Mouse (Mus musculus): ENCODE measurements around the gene Tmc8. TPM values are rescaled to one million over a fixed set of nuclear protein-coding genes. Genes with fewer than 3 reads are reported as not detected.
"Not testable (repeated sequence)": the region's sequence is repeated elsewhere in the genome, so short reads cannot be mapped to it uniquely, and the experiment has no call there.

The Tmc8 gene
- total RNA-seq, 1 experiment from 2014 or later: 21.6 TPM

- ATAC-seq (ENCODE audit: extremely low read depth, insufficient number of reproducible peaks, low FRiP score, poor library complexity, severe bottlenecking): no peak
Measured at GRCm38 (mm10) chr11:117769683-117770047, 12.2 kb upstream of the Tmc8 start.

- no peak for ATAC-seq (ENCODE audit: extremely low read depth, insufficient number of reproducible peaks, low FRiP score, poor library complexity, severe bottlenecking)
Measured at GRCm38 (mm10) chr11:117770407-117770806, 11.5 kb upstream of the Tmc8 start.

GRCm38 (mm10) chr11:117772352-117772751, 9.5 kb upstream of the Tmc8 start:
- no peak for ATAC-seq (ENCODE audit: extremely low read depth, insufficient number of reproducible peaks, low FRiP score, poor library complexity, severe bottlenecking)

GRCm38 (mm10) chr11:117774925-117775324, 7.0 kb upstream of the Tmc8 start:
- ATAC-seq (ENCODE audit: extremely low read depth, insufficient number of reproducible peaks, low FRiP score, poor library complexity, severe bottlenecking): no peak

- peak; percentile 11; the same call in 1 of the 2 replicates for ATAC-seq (ENCODE audit: extremely low read depth, insufficient number of reproducible peaks, low FRiP score, poor library complexity, severe bottlenecking)
Measured at GRCm38 (mm10) chr11:117775540-117775939, 6.3 kb upstream of the Tmc8 start.

GRCm38 (mm10) chr11:117776085-117776792, 5.6 kb upstream of the Tmc8 start:
- ATAC-seq (ENCODE audit: extremely low read depth, insufficient number of reproducible peaks, low FRiP score, poor library complexity, severe bottlenecking): no peak

GRCm38 (mm10) chr11:117777111-117777510, 4.8 kb upstream of the Tmc8 start:
- ATAC-seq (ENCODE audit: extremely low read depth, insufficient number of reproducible peaks, low FRiP score, poor library complexity, severe bottlenecking): no peak

GRCm38 (mm10) chr11:117778031-117778430, 3.8 kb upstream of the Tmc8 start:
- ATAC-seq (ENCODE audit: extremely low read depth, insufficient number of reproducible peaks, low FRiP score, poor library complexity, severe bottlenecking): no peak

- ATAC-seq (ENCODE audit: extremely low read depth, insufficient number of reproducible peaks, low FRiP score, poor library complexity, severe bottlenecking): 0 out of 2 replicates have a peak, but pooled peaks have one; percentile 1
Measured at GRCm38 (mm10) chr11:117778851-117779433, 2.9 kb upstream of the Tmc8 start.

- peak; percentile 17; the same call in 1 of the 2 replicates for ATAC-seq (ENCODE audit: extremely low read depth, insufficient number of reproducible peaks, low FRiP score, poor library complexity, severe bottlenecking)
Measured at GRCm38 (mm10) chr11:117779434-117780198, 2.3 kb upstream of the Tmc8 start.

GRCm38 (mm10) chr11:117780199-117780515, 1.7 kb upstream of the Tmc8 start:
- ATAC-seq (ENCODE audit: extremely low read depth, insufficient number of reproducible peaks, low FRiP score, poor library complexity, severe bottlenecking): no peak

GRCm38 (mm10) chr11:117780582-117781111, 1.2 kb upstream of the Tmc8 start:
- peak; percentile 64 for ATAC-seq (ENCODE audit: extremely low read depth, insufficient number of reproducible peaks, low FRiP score, poor library complexity, severe bottlenecking)

GRCm38 (mm10) chr11:117781199-117781821, 566 bp upstream of the Tmc8 start:
- peak; percentile 14 for ATAC-seq (ENCODE audit: extremely low read depth, insufficient number of reproducible peaks, low FRiP score, poor library complexity, severe bottlenecking)

GRCm38 (mm10) chr11:117782705-117783034, 794 bp downstream of the Tmc8 start:
- ATAC-seq (ENCODE audit: extremely low read depth, insufficient number of reproducible peaks, low FRiP score, poor library complexity, severe bottlenecking): no peak

GRCm38 (mm10) chr11:117783089-117783488, 1.2 kb downstream of the Tmc8 start:
- peak; percentile 6; the same call in 1 of the 2 replicates for ATAC-seq (ENCODE audit: extremely low read depth, insufficient number of reproducible peaks, low FRiP score, poor library complexity, severe bottlenecking)

- ATAC-seq (ENCODE audit: extremely low read depth, insufficient number of reproducible peaks, low FRiP score, poor library complexity, severe bottlenecking): no peak
Measured at GRCm38 (mm10) chr11:117783683-117784309, 1.9 kb downstream of the Tmc8 start.

GRCm38 (mm10) chr11:117786294-117786693, 4.4 kb downstream of the Tmc8 start:
- ATAC-seq (ENCODE audit: extremely low read depth, insufficient number of reproducible peaks, low FRiP score, poor library complexity, severe bottlenecking): peak; percentile 56

GRCm38 (mm10) chr11:117788481-117788880, 6.6 kb downstream of the Tmc8 start:
- ATAC-seq (ENCODE audit: extremely low read depth, insufficient number of reproducible peaks, low FRiP score, poor library complexity, severe bottlenecking): not testable (repeated sequence)

- peak; percentile 45 for ATAC-seq (ENCODE audit: extremely low read depth, insufficient number of reproducible peaks, low FRiP score, poor library complexity, severe bottlenecking)
Measured at GRCm38 (mm10) chr11:117790286-117790685, 8.4 kb downstream of the Tmc8 start.

Data from neutrophil, adult 5-6 weeks (primary cell).